Mouse (Mus musculus) hindbrain, embryonic 14.5 days (tissue): ENCODE results near the gene Cox10. TPM values are rescaled to one million over a fixed set of nuclear protein-coding genes. Genes with fewer than 3 reads are reported as not detected.

Source experiments
- ATAC-seq: fragments of 200-750 bp; cut with Nextera tagmentation; 2 replicates; pipeline ENCODE4 v1.8.0; 2017; ENCODE audit warnings: moderate number of reproducible peaks, mild to moderate bottlenecking, moderate TSS enrichment, moderate library complexity; ENCODE audit not compliant: low FRiP score
- DNase-seq: peaks from one replicate; pipeline ENCODE4 v3.0.0-alpha.2; 2015; ENCODE audit warnings: low spot score
- H3K27ac ChIP-seq: fragments of 300-500 bp; sonication (generic); 2 replicates; pipeline ENCODE4 v1.5.1; 2014; ENCODE audit warnings: mild to moderate bottlenecking, moderate library complexity
- H3K27me3 ChIP-seq: fragments of 300-500 bp; sonication (generic); 2 replicates; pipeline ENCODE4 v1.6.1; 2014; ENCODE audit warnings: mild to moderate bottlenecking, low read length, mixed read lengths; ENCODE audit not compliant: control insufficient read depth, insufficient read depth
- H3K36me3 ChIP-seq: fragments of 300-500 bp; sonication (generic); replicated peaks from 2 replicates; pipeline ENCODE4 v1.6.1; 2014; ENCODE audit not compliant: control insufficient read depth, insufficient read depth
- H3K4me1 ChIP-seq: fragments of 300-500 bp; sonication (generic); replicated peaks from 2 replicates; pipeline ENCODE4 v1.6.1; 2014; ENCODE audit warnings: antibody characterized with exemption, low read length, mixed read lengths; ENCODE audit not compliant: control insufficient read depth, insufficient read depth
- H3K4me2 ChIP-seq: fragments of 300-500 bp; sonication (generic); replicated peaks from 2 replicates; pipeline ENCODE4 v1.6.1; 2014; ENCODE audit warnings: mild to moderate bottlenecking, moderate library complexity
- H3K4me3 ChIP-seq: fragments of 300-500 bp; sonication (generic); replicated peaks from 2 replicates; pipeline ENCODE4 v1.5.1; 2014; ENCODE audit warnings: mild to moderate bottlenecking, low read length
- H3K9ac ChIP-seq: fragments of 300-500 bp; sonication (generic); 2 replicates; pipeline ENCODE4 v1.6.1; 2014
- H3K9me3 ChIP-seq: fragments of 300-500 bp; sonication (generic); 2 replicates; pipeline ENCODE4 v1.6.1; 2016; ENCODE audit warnings: low read length; ENCODE audit not compliant: control insufficient read depth
- WGBS: fragments of 180-500 bp; shearing (Covaris S2); extraction: QIAGEN DNeasy Blood & Tissue Kit; methylation state at CpG from one replicate; pipeline ENCODE4 v1.1.7; 2014; 5-methylcytosine and 5-hydroxymethylcytosine counted together
- polyA plus RNA-seq: library from polyadenylated mRNA; unstranded; fragments of >200 nt; fragmentation: Nextera tagmentation; extraction: Ambion mirVana; gene quantifications from 2 replicates; pipeline ENCODE4 v1.2.1, GENCODE M21; 2014

The Cox10 gene
- polyA plus RNA-seq, 1 experiment from 2014 or later: 30.0 TPM

DNA sequence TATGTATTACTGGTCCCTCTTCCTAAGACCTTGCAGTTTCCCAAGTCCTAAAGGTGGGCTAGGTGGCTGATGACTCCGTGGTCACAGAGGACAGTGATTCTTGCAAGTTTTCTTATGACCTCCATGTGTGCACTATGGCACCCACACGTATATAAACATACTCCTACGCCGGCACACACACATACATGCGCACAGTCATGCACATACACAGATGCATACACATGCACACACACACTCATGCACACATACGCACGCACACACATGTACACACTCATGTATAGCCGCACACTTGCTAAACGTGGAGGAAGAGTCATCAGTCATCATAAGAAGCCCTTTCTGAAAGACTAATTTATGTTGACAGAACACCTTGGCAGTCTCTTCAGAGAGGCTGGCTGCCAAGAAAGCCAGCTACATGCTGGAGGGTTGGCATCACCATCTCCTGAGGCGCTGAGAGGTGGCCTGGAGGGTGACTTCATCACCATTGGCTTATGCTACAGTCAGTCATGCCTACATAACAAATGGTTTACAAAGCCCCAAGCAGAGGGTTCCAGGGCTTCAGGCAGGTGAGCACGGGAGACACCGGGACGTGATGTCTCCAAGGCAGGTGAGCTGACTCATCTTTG lies 135.9 kb downstream of the Cox10 start:
- ATAC-seq: no peak
- no peak for DNase-seq
- H3K4me1 ChIP-seq: no peaks in the 10 kb centered on the region
- no peak overlapping the region for H3K4me2 ChIP-seq
- no peaks in the 10 kb centered on the region for H3K27me3 ChIP-seq
- 90% methylated on average over 13 of the region's 13 CpGs for WGBS
- no peaks in the 10 kb centered on the region for H3K9me3 ChIP-seq
- no peak overlapping the region for H3K4me3 ChIP-seq
- no peak overlapping the region for H3K9ac ChIP-seq
- no peaks in the 10 kb centered on the region for H3K36me3 ChIP-seq
- no peak overlapping the region for H3K27ac ChIP-seq

DNA sequence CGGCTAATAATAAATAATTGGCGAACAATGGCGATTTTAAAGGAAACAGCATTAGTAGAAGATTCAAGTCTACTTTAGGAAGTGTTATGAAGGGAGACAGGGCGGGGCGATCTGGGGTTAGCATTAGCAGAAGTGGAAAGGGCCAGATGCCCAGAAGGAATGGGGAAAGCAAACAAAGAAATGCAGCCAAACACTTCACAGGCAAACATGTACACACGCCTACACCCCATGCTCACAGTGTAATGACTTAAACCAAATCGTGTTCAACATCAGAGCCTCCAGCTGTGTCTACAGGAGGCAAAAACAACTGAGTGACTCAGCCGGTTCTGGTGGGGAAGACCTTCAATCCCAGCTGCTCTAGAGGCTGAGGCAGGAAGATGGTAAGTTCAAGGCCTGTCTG lies 137.1 kb downstream of the Cox10 start:
- H3K9me3 ChIP-seq: no peaks in the 10 kb centered on the region
- no peak overlapping the region for H3K9ac ChIP-seq
- H3K27ac ChIP-seq: no peak overlapping the region
- no peaks in the 10 kb centered on the region for H3K36me3 ChIP-seq
- DNase-seq: no peak
- H3K4me2 ChIP-seq: no peak overlapping the region
- 83% methylated on average over 8 of the region's 8 CpGs for WGBS
- H3K4me3 ChIP-seq: no peak overlapping the region
- no peaks in the 10 kb centered on the region for H3K27me3 ChIP-seq
- H3K4me1 ChIP-seq: no peaks in the 10 kb centered on the region
- ATAC-seq: no peak

- WGBS: 43% methylated on average over 3 of the region's 3 CpGs
- DNase-seq: no peak
- H3K4me2 ChIP-seq: no peak overlapping the region
- no peaks in the 10 kb centered on the region for H3K36me3 ChIP-seq
- H3K27ac ChIP-seq: no peak overlapping the region
- no peak overlapping the region for H3K4me3 ChIP-seq
- H3K9me3 ChIP-seq: no peaks in the 10 kb centered on the region
- ATAC-seq: no peak
- H3K9ac ChIP-seq: no peak overlapping the region
- H3K27me3 ChIP-seq: no peaks in the 10 kb centered on the region
- no peaks in the 10 kb centered on the region for H3K4me1 ChIP-seq
Observed at GRCm38 (mm10) chr11:63936641-63937040, 142.6 kb downstream of the Cox10 start.

- Histone ChIP-seq H3K4me1 (peaks cover 19% of the 10 kb centered on the region), H3K36me3 (no peaks in the 10 kb centered on the region), H3K4me2 (no peak overlapping the region), H3K27me3 (peaks cover 41% of the 10 kb centered on the region), H3K4me3 (no peak overlapping the region), H3K9me3 (no peaks in the 10 kb centered on the region), H3K9ac (no peak overlapping the region), H3K27ac (no peak overlapping the region)
- 78% methylated on average over 6 of the region's 6 CpGs for WGBS
- DNase-seq (no peak), ATAC-seq (no peak)
Observed at GRCm38 (mm10) chr11:63926901-63927300, 152.4 kb downstream of the Cox10 start.

DNA sequence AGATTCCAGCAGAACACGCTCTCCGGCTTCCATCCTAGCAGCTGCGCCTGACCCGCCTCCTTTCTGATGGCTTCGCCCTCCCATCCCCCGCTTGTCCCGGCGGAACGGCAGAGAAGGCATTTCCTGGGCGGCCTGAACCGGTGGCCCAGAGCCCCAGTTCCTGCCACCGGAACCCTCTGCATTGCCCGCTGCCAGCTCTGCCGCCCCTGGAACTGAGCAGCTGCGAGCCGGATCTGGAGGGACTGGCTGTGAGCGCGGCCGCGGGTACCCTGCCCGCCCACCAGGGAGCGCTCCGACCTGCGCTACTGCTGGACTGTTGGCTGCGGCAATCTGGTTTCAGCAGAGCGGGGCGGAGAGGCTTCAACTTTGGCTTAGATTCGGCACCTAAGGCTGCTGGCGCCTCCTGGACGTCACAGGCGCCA lies 154.1 kb downstream of the Cox10 start:
- H3K27me3 ChIP-seq: peaks cover 54% of the 10 kb centered on the region

GRCm38 (mm10) chr11:63924286-63924930 lies 154.9 kb downstream of the Cox10 start:
- H3K27me3 ChIP-seq: peaks cover 57% of the 10 kb centered on the region
- no peak for DNase-seq
- peaks cover 33% of the 10 kb centered on the region for H3K4me1 ChIP-seq
- no peaks in the 10 kb centered on the region for H3K36me3 ChIP-seq
- no peak overlapping the region for H3K9ac ChIP-seq
- H3K27ac ChIP-seq: no peak overlapping the region
- no peaks in the 10 kb centered on the region for H3K9me3 ChIP-seq
- H3K4me3 ChIP-seq: 0 out of 2 replicates have a peak overlapping the region, but pooled peaks have one; percentile 2
- ATAC-seq: no peak
- WGBS: 3% methylated on average over 26 of the region's 26 CpGs
- H3K4me2 ChIP-seq: peak overlapping the region; percentile 86

More for the DNA sequence above, 154.1 kb downstream of the Cox10 start:
- Histone ChIP-seq H3K27ac (no peak overlapping the region), H3K4me2 (peak overlapping the region; percentile 48), H3K9ac (no peak overlapping the region), H3K9me3 (no peaks in the 10 kb centered on the region), H3K4me3 (peak overlapping the region; percentile 17), H3K36me3 (no peaks in the 10 kb centered on the region), H3K4me1 (peaks cover 26% of the 10 kb centered on the region)
- ATAC-seq (no peak), DNase-seq (peak; percentile 63)
- under 1% methylated on average over 31 of the region's 31 CpGs for WGBS

GRCm38 (mm10) chr11:63923386-63923785 lies 155.9 kb downstream of the Cox10 start:
- no peaks in the 10 kb centered on the region for H3K9me3 ChIP-seq
- WGBS: under 1% methylated on average over 29 of the region's 29 CpGs
- H3K27me3 ChIP-seq: peaks cover 67% of the 10 kb centered on the region
- H3K27ac ChIP-seq: no peak overlapping the region
- ATAC-seq: no peak
- DNase-seq: no peak
- peaks cover 37% of the 10 kb centered on the region for H3K4me1 ChIP-seq
- H3K4me3 ChIP-seq: peak overlapping the region; percentile 60
- H3K9ac ChIP-seq: peak overlapping the region; percentile 24; the same call in 1 of the 2 replicates
- peak overlapping the region; percentile 86 for H3K4me2 ChIP-seq
- no peaks in the 10 kb centered on the region for H3K36me3 ChIP-seq

GRCm38 (mm10) chr11:63922091-63922621 lies 157.1 kb downstream of the Cox10 start, which contains the start of gene Hs3st3b1:
Gene Hs3st3b1 (minus strand): TSS chr11:63922290.
- H3K4me2 ChIP-seq: peak within 1 kb of the TSS; percentile 86
- no peaks in the 10 kb centered on the region for H3K9me3 ChIP-seq
- peak; percentile 93 for ATAC-seq
- H3K4me1 ChIP-seq: peaks cover 37% of the 10 kb centered on the region
- peak within 1 kb of the TSS; percentile 51 for H3K27ac ChIP-seq
- no peaks in the 10 kb centered on the region for H3K36me3 ChIP-seq
- peaks cover 77% of the 10 kb centered on the region for H3K27me3 ChIP-seq
- H3K9ac ChIP-seq: peak within 1 kb of the TSS; percentile 62
- under 1% methylated on average over 43 of the region's 43 CpGs for WGBS
- H3K4me3 ChIP-seq: peak within 1 kb of the TSS; percentile 60
- peak; percentile 90 for DNase-seq

GRCm38 (mm10) chr11:63921044-63921951 lies 158.0 kb downstream of the Cox10 start:
- DNase-seq (no peak), ATAC-seq (no peak)
- Histone ChIP-seq H3K36me3 (no peaks in the 10 kb centered on the region), H3K27me3 (peaks cover 76% of the 10 kb centered on the region), H3K27ac (peak overlapping the region; percentile 51), H3K9me3 (no peaks in the 10 kb centered on the region), H3K4me2 (peak overlapping the region; percentile 86), H3K4me1 (peaks cover 37% of the 10 kb centered on the region), H3K9ac (peak overlapping the region; percentile 62), H3K4me3 (peak overlapping the region; percentile 60)
- WGBS: under 1% methylated on average over 80 of the region's 80 CpGs
